Comparison of ENCODE assay signal across 8 mouse cellular contexts in genomic region chr2:173658517-173658916, GRCm38 (mm10). TPM values are rescaled to one million over a fixed set of nuclear protein-coding genes. Genes with fewer than 3 reads are reported as not detected.
DNase-seq lines count a peak whose midpoint lies in the region; ATAC-seq and TF ChIP-seq lines count a peak whose summit lies in the region.

No protein-coding gene starts in this region.

- H3K9me3 ChIP-seq in heart, embryonic 13.5 days, result no peaks in the 10 kb centered on the region
- H3K9me3 ChIP-seq in hindbrain, embryonic 13.5 days, result no peaks in the 10 kb centered on the region
- H3K9me3 ChIP-seq in midbrain, embryonic 11.5 days (ENCODE audit: control insufficient read depth, low read length), result no peaks in the 10 kb centered on the region

- peak overlapping the region; percentile 79 for H3K4me2 ChIP-seq in heart, embryonic 13.5 days
- H3K4me2 ChIP-seq in hindbrain, embryonic 13.5 days, result peak overlapping the region; percentile 65
- peak overlapping the region; percentile 45 for H3K4me2 ChIP-seq in midbrain, embryonic 11.5 days

- peak overlapping the region; percentile 99 for H3K4me3 ChIP-seq in heart, embryonic 13.5 days
- peak overlapping the region; percentile 79 for H3K4me3 ChIP-seq in bone marrow macrophage, adult 2 months (ENCODE audit: insufficient read depth, low read length)
- H3K4me3 ChIP-seq in hindbrain, embryonic 13.5 days, result peak overlapping the region; percentile 92
- peak overlapping the region; percentile 94 for H3K4me3 ChIP-seq in midbrain, embryonic 11.5 days (ENCODE audit: low read depth, low read length)

- ATAC-seq in heart, embryonic 13.5 days (ENCODE audit: extremely low read depth, insufficient number of reproducible peaks, low FRiP score, low TSS enrichment), result no peak
- no peak for ATAC-seq in hindbrain, embryonic 13.5 days (ENCODE audit: low FRiP score)
- no peak for ATAC-seq in midbrain, embryonic 11.5 days (ENCODE audit: low FRiP score)
- no peak for ATAC-seq in activated CD4-positive, CD25-positive, alpha-beta regulatory T cell, adult 4 months
- ATAC-seq in erythroid progenitor cell, adult 5-6 weeks (replicated peaks; ENCODE audit: low FRiP score, poor library complexity, severe bottlenecking), result no peak

- H3K4me1 ChIP-seq in heart, embryonic 13.5 days, result peaks cover 47% of the 10 kb centered on the region
- H3K4me1 ChIP-seq in bone marrow macrophage, adult 2 months (ENCODE audit: control insufficient read depth, insufficient read depth, low read length), result peaks cover 14% of the 10 kb centered on the region
- H3K4me1 ChIP-seq in hindbrain, embryonic 13.5 days (replicated peaks), result peaks cover 38% of the 10 kb centered on the region
- peaks cover 16% of the 10 kb centered on the region for H3K4me1 ChIP-seq in midbrain, embryonic 11.5 days (ENCODE audit: control insufficient read depth, insufficient read depth, low read length)

- 85% methylated on average over 4 of the region's 4 CpGs for WGBS in heart, embryonic 13.5 days
- 91% methylated on average over 4 of the region's 4 CpGs for WGBS in hindbrain, embryonic 13.5 days
- WGBS in midbrain, embryonic 11.5 days, result 91% methylated on average over 4 of the region's 4 CpGs

- no peaks in the 10 kb centered on the region for H3K27me3 ChIP-seq in heart, embryonic 13.5 days (replicated peaks)
- H3K27me3 ChIP-seq in hindbrain, embryonic 13.5 days, result no peaks in the 10 kb centered on the region
- no peaks in the 10 kb centered on the region for H3K27me3 ChIP-seq in midbrain, embryonic 11.5 days (ENCODE audit: control insufficient read depth, insufficient read depth, low read length)

- no peak for DNase-seq in heart, adult 18-20 months
- DNase-seq in midbrain, embryonic 11.5 days (ENCODE audit: low spot score, missing footprints), result peak; percentile 82
- no peak for DNase-seq in cerebellum, adult 18-20 months

- TF ChIP-seq CTCF in bone marrow macrophage, adult 2 months (IDR thresholded peaks at IDR 0.05; ENCODE audit: low read depth, low read length), result no peak

- H3K27ac ChIP-seq in heart, embryonic 13.5 days (replicated peaks), result no peak overlapping the region; the same call in 1 of the 2 replicates
- no peak overlapping the region for H3K27ac ChIP-seq in bone marrow macrophage, adult 2 months (ENCODE audit: insufficient read depth, low read depth, low read length)
- no peak overlapping the region for H3K27ac ChIP-seq in hindbrain, embryonic 13.5 days
- no peak overlapping the region for H3K27ac ChIP-seq in midbrain, embryonic 11.5 days (ENCODE audit: low read depth, low read length)

- H3K36me3 ChIP-seq in heart, embryonic 13.5 days, result peaks cover 27% of the 10 kb centered on the region
- H3K36me3 ChIP-seq in hindbrain, embryonic 13.5 days, result peaks cover 16% of the 10 kb centered on the region
- H3K36me3 ChIP-seq in midbrain, embryonic 11.5 days (ENCODE audit: control insufficient read depth, insufficient read depth, low read length), result peaks cover 4% of the 10 kb centered on the region

- no peak for TF ChIP-seq POLR2A in bone marrow macrophage, adult 2 months (IDR thresholded peaks at IDR 0.05; ENCODE audit: borderline replicate concordance, low read depth, low read length)

- H3K9ac ChIP-seq in heart, embryonic 13.5 days, result peak overlapping the region; percentile 84
- peak overlapping the region; percentile 70; the same call in 1 of the 2 replicates for H3K9ac ChIP-seq in hindbrain, embryonic 13.5 days
- H3K9ac ChIP-seq in midbrain, embryonic 11.5 days (ENCODE audit: low read length), result no peak overlapping the region; the same call in 1 of the 2 replicates

RNA-seq across cellular contexts. Expression of gene Rab22a, which starts 1.0 kb away (rescaled TPM):
- polyA plus RNA-seq in heart, embryonic 13.5 days (2015; fragmentation: Nextera tagmentation; extraction: Ambion mirVana), result 25.5 and 26.0 TPM in 2 replicates
- 10 to 100 TPM; 33.6 to 40.1 TPM for total RNA-seq in heart, adult 18-20 months (2021)
- polyA plus RNA-seq in bone marrow macrophage, adult 2 months (2012; ENCODE audit: insufficient read depth, insufficient read length, missing spikeins), result 26.1 and 32.6 TPM in 2 replicates
- polyA plus RNA-seq in hindbrain, embryonic 13.5 days (2015; fragmentation: Nextera tagmentation; extraction: Ambion mirVana), result 34.7 and 36.8 TPM in 2 replicates
- 37.3 and 38.2 TPM in 2 replicates for polyA plus RNA-seq in midbrain, embryonic 11.5 days (2014; fragmentation: Nextera tagmentation; extraction: Ambion mirVana)
- 1 to 10 TPM; 6.8 to 7.5 TPM for polyA plus RNA-seq in activated CD4-positive, CD25-positive, alpha-beta regulatory T cell, adult 4 months (2017; shearing (Covaris generic))
- 10.1 and 15.9 TPM in 2 replicates for total RNA-seq in erythroid progenitor cell, adult 5-6 weeks (2015; ENCODE audit: low replicate concordance)
- 7.1 and 9.9 TPM in 2 replicates for total RNA-seq in erythroid progenitor cell, adult 5-6 weeks (2017; ENCODE audit: low replicate concordance)
